Mouse (Mus musculus) heart, embryonic 10.5 days (tissue): Measurements from ENCODE around the gene Snrnp40. TPM values are rescaled to one million over a fixed set of nuclear protein-coding genes. Genes with fewer than 3 reads are reported as not detected.

Source experiments
- DNase-seq: peaks from one replicate; pipeline ENCODE4 v3.0.0-alpha.2; 2017; ENCODE audit warnings: low spot score
- H3K27ac ChIP-seq: fragments of 300-500 bp; sonication (generic); 2 replicates; pipeline ENCODE4 v1.5.1; 2016; ENCODE audit warnings: mild to moderate bottlenecking
- H3K27me3 ChIP-seq: fragments of 300-500 bp; sonication (generic); 2 replicates; pipeline ENCODE4 v1.6.1; 2016; ENCODE audit warnings: mild to moderate bottlenecking; ENCODE audit not compliant: poor library complexity, insufficient read depth, severe bottlenecking
- H3K36me3 ChIP-seq: fragments of 300-500 bp; sonication (generic); 2 replicates; pipeline ENCODE4 v1.6.1; 2016; ENCODE audit warnings: mild to moderate bottlenecking, moderate library complexity
- H3K4me1 ChIP-seq: fragments of 300-500 bp; sonication (generic); 2 replicates; pipeline ENCODE4 v1.6.1; 2016; ENCODE audit warnings: mild to moderate bottlenecking
- H3K4me3 ChIP-seq: fragments of 300-500 bp; sonication (generic); 2 replicates; pipeline ENCODE4 v1.5.1; 2016; ENCODE audit warnings: mild to moderate bottlenecking, moderate library complexity
- H3K9me3 ChIP-seq: fragments of 300-500 bp; sonication (generic); 2 replicates; pipeline ENCODE4 v1.6.1; 2016; ENCODE audit warnings: mild to moderate bottlenecking, moderate library complexity
- WGBS: fragments of 180-500 bp; shearing (Covaris S2); methylation state at CpG from one replicate; pipeline ENCODE4 v1.1.7; 2016; 5-methylcytosine and 5-hydroxymethylcytosine counted together
- polyA plus RNA-seq: library from polyadenylated mRNA; unstranded; fragments of >200 nt; fragmentation: Nextera tagmentation; extraction: Ambion mirVana; gene quantifications from 2 replicates; pipeline ENCODE4 v1.2.1, GENCODE M21; 2016

Snrnp40 gene
- polyA plus RNA-seq, 1 experiment from 2014 or later, result 151 TPM

- H3K9me3 ChIP-seq, result no peaks in the 10 kb centered on the region
- no peaks in the 10 kb centered on the region for H3K27me3 ChIP-seq
- no peak overlapping the region for H3K4me3 ChIP-seq
- H3K36me3 ChIP-seq, result peaks cover 52% of the 10 kb centered on the region
- H3K27ac ChIP-seq, result no peak overlapping the region
- 89% methylated on average over 5 of the region's 5 CpGs for WGBS
- DNase-seq, result no peak
- H3K4me1 ChIP-seq, result no peaks in the 10 kb centered on the region
These were observed 24.1 kb upstream of the Snrnp40 start for GRCm38 (mm10) chr4:130335867-130336266.

- Histone ChIP-seq H3K27ac (no peak overlapping the region), H3K36me3 (peaks cover 46% of the 10 kb centered on the region), H3K4me1 (peaks cover 5% of the 10 kb centered on the region; the same call in 1 of the 2 replicates), H3K27me3 (no peaks in the 10 kb centered on the region), H3K4me3 (no peak overlapping the region), H3K9me3 (no peaks in the 10 kb centered on the region)
- WGBS, result 38% methylated on average over 4 of the region's 4 CpGs
- no peak for DNase-seq
These were observed 18.2 kb upstream of the Snrnp40 start for GRCm38 (mm10) chr4:130341691-130342090.

- no peaks in the 10 kb centered on the region for H3K27me3 ChIP-seq
- peaks cover 8% of the 10 kb centered on the region; the same call in 1 of the 2 replicates for H3K4me1 ChIP-seq
- peaks cover 73% of the 10 kb centered on the region for H3K36me3 ChIP-seq
- H3K27ac ChIP-seq, result no peak overlapping the region
- WGBS, result 91% methylated on average over 6 of the region's 6 CpGs
- H3K4me3 ChIP-seq, result no peak overlapping the region
- no peaks in the 10 kb centered on the region for H3K9me3 ChIP-seq
- DNase-seq, result no peak
These were observed 10.3 kb upstream of the Snrnp40 start for GRCm38 (mm10) chr4:130349666-130350065.

GRCm38 (mm10) chr4:130350690-130351422 is 9.1 kb upstream of the Snrnp40 start:
- 83% methylated on average over 16 of the region's 16 CpGs for WGBS
- Histone ChIP-seq H3K4me3 (no peak overlapping the region), H3K9me3 (no peaks in the 10 kb centered on the region), H3K36me3 (peaks cover 69% of the 10 kb centered on the region), H3K27ac (no peak overlapping the region), H3K27me3 (no peaks in the 10 kb centered on the region), H3K4me1 (peaks cover 8% of the 10 kb centered on the region; the same call in 1 of the 2 replicates)
- DNase-seq, result no peak

- H3K4me3 ChIP-seq, result no peak overlapping the region
- no peaks in the 10 kb centered on the region for H3K9me3 ChIP-seq
- H3K27me3 ChIP-seq, result no peaks in the 10 kb centered on the region
- 91% methylated on average over 7 of the region's 7 CpGs for WGBS
- H3K36me3 ChIP-seq, result peaks cover 79% of the 10 kb centered on the region
- no peak for DNase-seq
- H3K27ac ChIP-seq, result no peak overlapping the region
- no peaks in the 10 kb centered on the region for H3K4me1 ChIP-seq
These were observed 7.3 kb upstream of the Snrnp40 start for GRCm38 (mm10) chr4:130352588-130352987.

GRCm38 (mm10) chr4:130357946-130358345 is 2.0 kb upstream of the Snrnp40 start:
- DNase-seq, result no peak
- Histone ChIP-seq H3K27me3 (no peaks in the 10 kb centered on the region), H3K27ac (no peak overlapping the region), H3K36me3 (peaks cover 35% of the 10 kb centered on the region), H3K9me3 (no peaks in the 10 kb centered on the region), H3K4me1 (peaks cover 17% of the 10 kb centered on the region), H3K4me3 (no peak overlapping the region)

- peak overlapping the region; percentile 97 for H3K27ac ChIP-seq
- no peak for DNase-seq
- peak overlapping the region; percentile 96 for H3K4me3 ChIP-seq
- peaks cover 17% of the 10 kb centered on the region for H3K4me1 ChIP-seq
- H3K36me3 ChIP-seq, result peaks cover 39% of the 10 kb centered on the region
- no peaks in the 10 kb centered on the region for H3K27me3 ChIP-seq
- no peaks in the 10 kb centered on the region for H3K9me3 ChIP-seq
- WGBS, result under 1% methylated on average over 19 of the region's 19 CpGs
These were observed 282 bp downstream of the Snrnp40 start for GRCm38 (mm10) chr4:130360238-130360590.

GRCm38 (mm10) chr4:130376675-130377074 is 16.7 kb downstream of the Snrnp40 start:
- Histone ChIP-seq H3K4me1 (no peaks in the 10 kb centered on the region), H3K4me3 (no peak overlapping the region), H3K9me3 (no peaks in the 10 kb centered on the region; the same call in 1 of the 2 replicates), H3K36me3 (peaks cover 92% of the 10 kb centered on the region), H3K27ac (no peak overlapping the region), H3K27me3 (no peaks in the 10 kb centered on the region)
- DNase-seq, result no peak
- WGBS, result 90% methylated on average over 4 of the region's 4 CpGs

GRCm38 (mm10) chr4:130377500-130377899 is 17.6 kb downstream of the Snrnp40 start:
- H3K27ac ChIP-seq, result no peak overlapping the region
- H3K27me3 ChIP-seq, result no peaks in the 10 kb centered on the region
- DNase-seq, result no peak
- peaks cover 95% of the 10 kb centered on the region for H3K36me3 ChIP-seq
- no peaks in the 10 kb centered on the region; the same call in 1 of the 2 replicates for H3K9me3 ChIP-seq
- no peaks in the 10 kb centered on the region for H3K4me1 ChIP-seq
- WGBS, result 79% methylated on average over 4 of the region's 4 CpGs
- H3K4me3 ChIP-seq, result no peak overlapping the region

GRCm38 (mm10) chr4:130379181-130379580 is 19.2 kb downstream of the Snrnp40 start:
- no peaks in the 10 kb centered on the region; the same call in 1 of the 2 replicates for H3K9me3 ChIP-seq
- DNase-seq, result no peak
- no peak overlapping the region for H3K27ac ChIP-seq
- no peak overlapping the region for H3K4me3 ChIP-seq
- WGBS, result 95% methylated on average over 2 of the region's 2 CpGs
- no peaks in the 10 kb centered on the region for H3K27me3 ChIP-seq
- peaks cover 95% of the 10 kb centered on the region for H3K36me3 ChIP-seq
- no peaks in the 10 kb centered on the region for H3K4me1 ChIP-seq

- H3K4me3 ChIP-seq, result no peak overlapping the region
- H3K27me3 ChIP-seq, result no peaks in the 10 kb centered on the region
- H3K9me3 ChIP-seq, result no peaks in the 10 kb centered on the region; the same call in 1 of the 2 replicates
- no peak overlapping the region for H3K27ac ChIP-seq
- peaks cover 95% of the 10 kb centered on the region for H3K36me3 ChIP-seq
- WGBS, result 60% methylated on average over 2 of the region's 2 CpGs
- no peak for DNase-seq
- H3K4me1 ChIP-seq, result no peaks in the 10 kb centered on the region
These were observed 20.5 kb downstream of the Snrnp40 start for GRCm38 (mm10) chr4:130380418-130380817.

GRCm38 (mm10) chr4:130387256-130387655 is 27.3 kb downstream of the Snrnp40 start:
- no peaks in the 10 kb centered on the region for H3K9me3 ChIP-seq

GRCm38 (mm10) chr4:130389496-130389895 is 29.6 kb downstream of the Snrnp40 start:
- H3K36me3 ChIP-seq, result peaks cover 62% of the 10 kb centered on the region
- DNase-seq, result no peak
- no peaks in the 10 kb centered on the region for H3K9me3 ChIP-seq
- H3K27me3 ChIP-seq, result no peaks in the 10 kb centered on the region
- no peak overlapping the region for H3K27ac ChIP-seq
- H3K4me3 ChIP-seq, result no peak overlapping the region
- H3K4me1 ChIP-seq, result no peaks in the 10 kb centered on the region
- 89% methylated on average over 6 of the region's 6 CpGs for WGBS

More at GRCm38 (mm10) chr4:130387256-130387655, 27.3 kb downstream of the Snrnp40 start:
- DNase-seq, result no peak
- Histone ChIP-seq H3K4me1 (no peaks in the 10 kb centered on the region), H3K36me3 (peaks cover 85% of the 10 kb centered on the region), H3K27me3 (no peaks in the 10 kb centered on the region), H3K4me3 (no peak overlapping the region), H3K27ac (no peak overlapping the region)
- WGBS, result 83% methylated on average over 3 of the region's 3 CpGs

- no peak for DNase-seq
- Histone ChIP-seq H3K36me3 (peaks cover 58% of the 10 kb centered on the region), H3K27me3 (no peaks in the 10 kb centered on the region), H3K4me1 (no peaks in the 10 kb centered on the region), H3K27ac (no peak overlapping the region), H3K9me3 (no peaks in the 10 kb centered on the region), H3K4me3 (no peak overlapping the region)
- 88% methylated on average over 7 of the region's 7 CpGs for WGBS
These were observed 30.0 kb downstream of the Snrnp40 start for GRCm38 (mm10) chr4:130389927-130390326.
